Mouse (Mus musculus) hindbrain, embryonic 16.5 days (tissue): ENCODE measurements around the gene Acad9. TPM values are rescaled to one million over a fixed set of nuclear protein-coding genes. Genes with fewer than 3 reads are reported as not detected.

Experiments used
- ATAC-seq: fragments of 200-750 bp; cut with Nextera tagmentation; 2 replicates; pipeline ENCODE4 v1.8.0; 2017; ENCODE audit warnings: moderate TSS enrichment, moderate library complexity
- H3K27ac ChIP-seq: fragments of 300-500 bp; sonication (generic); 2 replicates; pipeline ENCODE4 v1.5.1; 2014; ENCODE audit warnings: low read depth, mild to moderate bottlenecking, control low read depth, low read length, moderate library complexity
- H3K27me3 ChIP-seq: fragments of 300-500 bp; sonication (generic); replicated peaks from 2 replicates; pipeline ENCODE4 v1.6.1; 2014; ENCODE audit warnings: low read length; ENCODE audit not compliant: control insufficient read depth, insufficient read depth
- H3K36me3 ChIP-seq: fragments of 300-500 bp; sonication (generic); 2 replicates; pipeline ENCODE4 v1.6.1; 2014; ENCODE audit warnings: mild to moderate bottlenecking, low read length, moderate library complexity, mixed read lengths; ENCODE audit not compliant: control insufficient read depth, insufficient read depth
- H3K4me1 ChIP-seq: fragments of 300-500 bp; sonication (generic); 2 replicates; pipeline ENCODE4 v1.6.1; 2014; ENCODE audit warnings: low read depth, low read length; ENCODE audit not compliant: control insufficient read depth, insufficient read depth
- H3K4me2 ChIP-seq: fragments of 300-500 bp; sonication (generic); 2 replicates; pipeline ENCODE4 v1.6.1; 2014; ENCODE audit warnings: mild to moderate bottlenecking, low read length, control low read depth, moderate library complexity
- H3K4me3 ChIP-seq: fragments of 300-500 bp; sonication (generic); 2 replicates; pipeline ENCODE4 v1.5.1; 2014; ENCODE audit warnings: mild to moderate bottlenecking, low read length, control low read depth, moderate library complexity
- H3K9ac ChIP-seq: fragments of 300-500 bp; sonication (generic); 2 replicates; pipeline ENCODE4 v1.6.1; 2014; ENCODE audit warnings: low read depth, mild to moderate bottlenecking, control low read depth, low read length, moderate library complexity
- H3K9me3 ChIP-seq: fragments of 300-500 bp; sonication (generic); 2 replicates; pipeline ENCODE4 v1.6.1; 2014; ENCODE audit warnings: mild to moderate bottlenecking, low read length, moderate library complexity; ENCODE audit not compliant: control insufficient read depth
- WGBS: fragments of 180-500 bp; shearing (Covaris S2); extraction: QIAGEN DNeasy Blood & Tissue Kit; methylation state at CpG from one replicate; pipeline ENCODE4 v1.1.7; 2014; 5-methylcytosine and 5-hydroxymethylcytosine counted together
- polyA plus RNA-seq: library from polyadenylated mRNA; unstranded; fragments of >200 nt; fragmentation: Nextera tagmentation; extraction: Ambion mirVana; gene quantifications from 2 replicates; pipeline ENCODE4 v1.2.1, GENCODE M21; 2015

Acad9 gene
- polyA plus RNA-seq: 96.1 and 101 TPM in 2 replicates

DNA sequence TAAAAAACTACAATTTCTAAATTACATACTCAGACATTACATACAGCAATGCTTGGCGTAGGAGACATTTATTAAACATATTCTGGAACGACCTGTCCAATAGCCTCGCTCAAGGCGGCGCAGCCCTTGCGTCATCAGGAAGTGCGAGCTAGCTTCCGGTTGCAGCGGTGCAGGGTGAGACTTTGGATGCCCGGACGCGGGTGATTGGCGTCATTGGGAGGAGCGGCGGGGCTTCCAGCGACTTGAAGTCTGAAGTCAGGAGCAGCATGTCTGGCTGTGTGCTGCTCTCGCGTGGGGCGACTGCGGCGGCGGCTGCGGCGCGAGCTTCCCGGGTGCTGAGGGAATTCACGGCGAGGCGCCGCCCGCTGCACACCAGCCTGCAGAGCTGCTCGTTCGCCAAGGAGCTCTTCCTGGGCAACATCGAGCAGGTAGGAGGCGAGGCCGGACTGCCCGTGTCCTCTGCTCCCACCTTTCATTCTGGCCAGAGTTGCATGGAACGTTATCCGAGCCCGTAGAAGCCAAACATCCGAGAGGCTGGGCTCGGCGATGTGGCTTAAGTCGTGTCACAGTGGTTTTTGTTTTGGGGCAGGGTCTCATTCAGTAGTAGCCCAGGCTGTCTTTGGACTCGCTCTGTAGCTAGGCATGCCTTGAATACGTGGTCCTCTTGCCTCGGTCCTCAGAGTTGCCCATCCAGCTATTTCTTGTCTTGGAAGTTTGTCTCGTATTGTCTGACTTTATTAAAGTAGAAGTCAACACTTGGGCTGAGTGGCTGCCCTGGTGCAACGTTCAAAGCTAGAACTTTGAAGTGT lies at the start of gene Acad9:
Acad9 (plus strand) TSS at position 137 of the 809 bp plus-strand sequence.
- Histone ChIP-seq H3K9ac (peak within 1 kb of the TSS; percentile 95), H3K4me1 (peaks cover 20% of the 10 kb centered on the region), H3K4me2 (peak within 1 kb of the TSS; percentile 95), H3K9me3 (no peaks in the 10 kb centered on the region), H3K27me3 (peaks cover 9% of the 10 kb centered on the region), H3K27ac (peak within 1 kb of the TSS; percentile 79), H3K36me3 (no peaks in the 10 kb centered on the region), H3K4me3 (peak within 1 kb of the TSS; percentile 100)
- under 1% methylated on average over 49 of the region's 49 CpGs for WGBS
- peak; percentile 99 for ATAC-seq

GRCm38 (mm10) chr3:36025732-36026131 lies 40.0 kb upstream of the Acad9 start:
- Histone ChIP-seq H3K27me3 (no peaks in the 10 kb centered on the region), H3K4me2 (no peak overlapping the region), H3K27ac (no peak overlapping the region), H3K9ac (no peak overlapping the region), H3K4me1 (no peaks in the 10 kb centered on the region), H3K9me3 (no peaks in the 10 kb centered on the region), H3K36me3 (no peaks in the 10 kb centered on the region), H3K4me3 (no peak overlapping the region)
- no peak for ATAC-seq
- 84% methylated on average over 6 of the region's 6 CpGs for WGBS

DNA sequence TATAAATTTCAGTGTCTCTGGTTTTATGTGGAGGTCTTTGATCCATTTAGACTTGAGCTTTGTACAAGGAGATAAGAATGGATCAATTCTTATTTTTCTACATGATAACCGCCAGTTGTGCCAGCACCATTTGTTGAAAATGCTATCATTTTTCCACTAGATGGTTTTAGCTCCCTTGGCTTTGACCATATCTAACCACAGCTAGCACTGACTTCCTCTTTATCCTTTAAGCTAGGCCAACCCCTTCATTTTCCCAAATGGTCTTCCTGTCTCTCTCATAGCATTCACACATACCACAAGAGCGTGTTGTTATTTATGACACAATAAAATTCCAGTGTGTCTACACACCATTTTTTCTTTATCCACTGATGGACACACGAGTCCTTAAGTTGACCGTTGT lies 35.8 kb upstream of the Acad9 start:
- ATAC-seq: no peak
- WGBS: 92% methylated on average over 4 of the region's 4 CpGs
- H3K4me3 ChIP-seq: no peak overlapping the region

DNA sequence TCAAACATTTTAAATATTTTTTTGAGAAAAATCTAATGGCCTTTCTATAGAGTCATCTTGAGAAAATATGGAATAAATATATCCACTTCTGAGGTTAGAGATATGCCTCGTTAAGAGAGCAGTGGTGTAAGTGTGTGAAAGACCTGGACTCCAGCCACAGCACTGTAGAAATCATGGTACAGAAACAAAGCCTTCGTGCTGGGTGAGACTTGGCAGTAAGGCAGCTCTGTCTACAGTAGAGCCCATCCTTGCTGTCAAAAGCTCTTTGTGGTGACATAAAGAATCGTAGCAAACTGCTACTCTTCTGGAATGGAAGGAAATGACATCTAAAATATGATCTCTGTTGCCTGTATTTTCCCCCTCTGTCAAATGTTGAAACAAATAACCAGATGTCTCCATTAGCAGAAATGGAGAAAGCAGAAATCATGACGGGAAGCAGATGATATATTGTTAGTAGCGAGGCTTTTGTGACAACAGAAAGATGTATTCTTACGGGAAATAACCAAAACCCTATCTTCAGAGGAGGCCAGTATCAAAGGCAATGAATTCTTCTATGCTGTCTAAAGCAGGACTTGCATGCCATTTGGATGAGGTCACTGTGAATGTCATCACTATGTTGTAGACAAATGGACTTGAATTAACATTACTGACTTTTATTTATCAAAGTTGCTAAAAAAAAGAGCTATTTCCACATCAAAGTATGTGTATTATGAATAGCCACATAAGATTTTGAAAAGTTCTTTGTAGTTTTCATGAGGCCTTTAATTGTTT lies 33.9 kb upstream of the Acad9 start:
- Histone ChIP-seq H3K36me3 (no peaks in the 10 kb centered on the region), H3K4me1 (no peaks in the 10 kb centered on the region), H3K27me3 (no peaks in the 10 kb centered on the region), H3K4me3 (no peak overlapping the region), H3K4me2 (no peak overlapping the region), H3K27ac (no peak overlapping the region), H3K9ac (no peak overlapping the region), H3K9me3 (no peaks in the 10 kb centered on the region)
- peak; percentile 74; the same call in 1 of the 2 replicates for ATAC-seq
- WGBS: 55% methylated on average over 6 of the region's 6 CpGs

More for the DNA sequence above, 35.8 kb upstream of the Acad9 start:
- Histone ChIP-seq H3K36me3 (no peaks in the 10 kb centered on the region), H3K27me3 (no peaks in the 10 kb centered on the region), H3K4me2 (no peak overlapping the region), H3K9me3 (no peaks in the 10 kb centered on the region), H3K9ac (no peak overlapping the region), H3K4me1 (no peaks in the 10 kb centered on the region), H3K27ac (no peak overlapping the region)

DNA sequence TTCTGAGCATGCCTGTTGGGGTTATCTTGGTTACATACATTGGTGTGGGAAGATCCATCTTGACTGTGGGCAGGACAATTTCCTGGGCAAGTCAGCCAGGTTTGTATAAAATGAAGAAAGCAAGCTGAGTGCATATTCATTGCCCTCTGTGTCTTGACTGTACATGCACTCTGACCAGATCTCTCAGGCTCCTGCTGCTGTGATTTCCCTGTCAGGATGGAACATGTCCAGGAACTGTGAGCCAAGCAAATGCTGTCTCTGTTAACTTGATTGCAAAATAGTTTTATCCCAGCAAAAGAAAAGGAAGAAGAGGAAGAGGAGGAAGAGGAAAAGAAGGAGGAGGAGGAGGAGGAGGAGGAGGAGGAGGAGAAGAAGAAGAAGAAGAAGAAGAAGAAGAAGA lies 21.3 kb upstream of the Acad9 start:
- ATAC-seq: no peak
- no peak overlapping the region for H3K4me3 ChIP-seq
- H3K9me3 ChIP-seq: no peaks in the 10 kb centered on the region
- no peak overlapping the region for H3K27ac ChIP-seq
- H3K9ac ChIP-seq: no peak overlapping the region
- no peaks in the 10 kb centered on the region for H3K27me3 ChIP-seq
- H3K4me2 ChIP-seq: no peak overlapping the region
- H3K4me1 ChIP-seq: no peaks in the 10 kb centered on the region
- no peaks in the 10 kb centered on the region for H3K36me3 ChIP-seq

- ATAC-seq: no peak
- H3K4me2 ChIP-seq: no peak overlapping the region
- 79% methylated on average over 4 of the region's 4 CpGs for WGBS
Observed at GRCm38 (mm10) chr3:36045086-36045485, 20.7 kb upstream of the Acad9 start.

GRCm38 (mm10) chr3:36049106-36049505 lies 16.7 kb upstream of the Acad9 start:
- WGBS: 85% methylated on average over 1 of the region's 1 CpGs
- no peak overlapping the region for H3K27ac ChIP-seq
- no peak overlapping the region for H3K4me3 ChIP-seq
- H3K9me3 ChIP-seq: no peaks in the 10 kb centered on the region
- no peak overlapping the region for H3K4me2 ChIP-seq
- H3K27me3 ChIP-seq: no peaks in the 10 kb centered on the region
- H3K9ac ChIP-seq: no peak overlapping the region
- ATAC-seq: no peak
- H3K36me3 ChIP-seq: no peaks in the 10 kb centered on the region
- H3K4me1 ChIP-seq: no peaks in the 10 kb centered on the region

More at GRCm38 (mm10) chr3:36045086-36045485, 20.7 kb upstream of the Acad9 start:
- Histone ChIP-seq H3K4me1 (no peaks in the 10 kb centered on the region), H3K9me3 (no peaks in the 10 kb centered on the region), H3K4me3 (no peak overlapping the region), H3K27ac (no peak overlapping the region), H3K9ac (no peak overlapping the region), H3K27me3 (no peaks in the 10 kb centered on the region), H3K36me3 (no peaks in the 10 kb centered on the region)

DNA sequence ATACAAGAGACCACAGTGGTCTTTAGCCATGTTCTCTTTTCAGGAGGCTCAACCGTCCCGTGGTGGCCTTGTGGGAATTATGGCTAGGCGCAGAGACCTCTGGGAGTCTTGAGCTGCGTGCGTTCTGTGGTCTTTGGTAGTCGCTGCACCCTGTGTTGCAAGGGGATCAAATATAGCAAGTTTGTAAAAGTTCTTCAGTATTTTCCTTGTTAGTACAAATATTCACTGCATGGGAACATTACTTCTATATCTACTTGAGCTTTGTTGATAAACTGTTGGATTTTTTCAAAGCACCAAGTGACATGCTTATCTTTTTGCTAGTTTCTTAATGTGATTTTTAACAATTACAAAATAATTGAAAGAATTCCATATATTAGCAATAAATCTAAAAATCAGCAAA lies 12.3 kb upstream of the Acad9 start, which contains the start of gene Ccdc144b:
Ccdc144b (minus strand) TSS at position 101 of the 400 bp plus-strand sequence.
- H3K9ac ChIP-seq: no peak within 1 kb of the TSS
- H3K4me3 ChIP-seq: no peak within 1 kb of the TSS
- no peaks in the 10 kb centered on the region for H3K36me3 ChIP-seq
- no peak within 1 kb of the TSS for H3K27ac ChIP-seq
- H3K27me3 ChIP-seq: no peaks in the 10 kb centered on the region
- no peaks in the 10 kb centered on the region for H3K4me1 ChIP-seq
- no peaks in the 10 kb centered on the region for H3K9me3 ChIP-seq
- no peak within 1 kb of the TSS for H3K4me2 ChIP-seq
- WGBS: 92% methylated on average over 6 of the region's 6 CpGs
- ATAC-seq: no peak
